Mouse (Mus musculus) kidney, adult 8-10 months (tissue): ENCODE measurements around the gene Cd83.

Experiments
- DNase-seq, 2 experiments: peaks; one replicate each; pipeline ENCODE4 v3.0.0; 2022

The Cd83 gene

GRCm38 (mm10) chr13:43784725-43785711, at the start of gene Cd83:
Gene Cd83 (plus strand): TSS chr13:43784775.
- peak; percentile 29 to 47 for DNase-seq

- peak; percentile 61 to 73 for DNase-seq
These were observed 44.8 kb upstream of the Cd83 start for GRCm38 (mm10) chr13:43739598-43740275.

GRCm38 (mm10) chr13:43740276-43740608, 44.3 kb upstream of the Cd83 start:
- no peak for DNase-seq

GRCm38 (mm10) chr13:43742677-43743076, 41.9 kb upstream of the Cd83 start:
- DNase-seq, result no peak

- DNase-seq, result no peak
These were observed 40.3 kb upstream of the Cd83 start for GRCm38 (mm10) chr13:43744259-43744658.

GRCm38 (mm10) chr13:43750301-43750700, 34.3 kb upstream of the Cd83 start:
- DNase-seq, result no peak

- DNase-seq, result no peak
These were observed 33.6 kb upstream of the Cd83 start for GRCm38 (mm10) chr13:43750966-43751365.

- DNase-seq, result no peak
These were observed 32.2 kb upstream of the Cd83 start for GRCm38 (mm10) chr13:43752407-43752806.

GRCm38 (mm10) chr13:43753652-43754051, 30.9 kb upstream of the Cd83 start:
- no peak for DNase-seq

GRCm38 (mm10) chr13:43754455-43755128, 30.0 kb upstream of the Cd83 start:
- no peak for DNase-seq

GRCm38 (mm10) chr13:43755573-43755972, 29.0 kb upstream of the Cd83 start:
- no peak for DNase-seq

GRCm38 (mm10) chr13:43761156-43761855, 23.3 kb upstream of the Cd83 start:
- no peak for DNase-seq

- no peak for DNase-seq
These were observed 21.7 kb upstream of the Cd83 start for GRCm38 (mm10) chr13:43762901-43763300.

- DNase-seq, result no peak
These were observed 21.1 kb upstream of the Cd83 start for GRCm38 (mm10) chr13:43763301-43763994.

GRCm38 (mm10) chr13:43763995-43764579, 20.5 kb upstream of the Cd83 start:
- DNase-seq, result no peak

GRCm38 (mm10) chr13:43765293-43765814, 19.2 kb upstream of the Cd83 start:
- DNase-seq, result no peak

- DNase-seq, result no peak
These were observed 17.5 kb upstream of the Cd83 start for GRCm38 (mm10) chr13:43766786-43767680.

- DNase-seq, result no peak
These were observed 11.6 kb upstream of the Cd83 start for GRCm38 (mm10) chr13:43773020-43773419.

- peak; percentile 34 to 57 for DNase-seq
These were observed 10.5 kb upstream of the Cd83 start for GRCm38 (mm10) chr13:43773965-43774566.
